ENCODE assay signal across 8 mouse cellular contexts in the genomic region with DNA sequence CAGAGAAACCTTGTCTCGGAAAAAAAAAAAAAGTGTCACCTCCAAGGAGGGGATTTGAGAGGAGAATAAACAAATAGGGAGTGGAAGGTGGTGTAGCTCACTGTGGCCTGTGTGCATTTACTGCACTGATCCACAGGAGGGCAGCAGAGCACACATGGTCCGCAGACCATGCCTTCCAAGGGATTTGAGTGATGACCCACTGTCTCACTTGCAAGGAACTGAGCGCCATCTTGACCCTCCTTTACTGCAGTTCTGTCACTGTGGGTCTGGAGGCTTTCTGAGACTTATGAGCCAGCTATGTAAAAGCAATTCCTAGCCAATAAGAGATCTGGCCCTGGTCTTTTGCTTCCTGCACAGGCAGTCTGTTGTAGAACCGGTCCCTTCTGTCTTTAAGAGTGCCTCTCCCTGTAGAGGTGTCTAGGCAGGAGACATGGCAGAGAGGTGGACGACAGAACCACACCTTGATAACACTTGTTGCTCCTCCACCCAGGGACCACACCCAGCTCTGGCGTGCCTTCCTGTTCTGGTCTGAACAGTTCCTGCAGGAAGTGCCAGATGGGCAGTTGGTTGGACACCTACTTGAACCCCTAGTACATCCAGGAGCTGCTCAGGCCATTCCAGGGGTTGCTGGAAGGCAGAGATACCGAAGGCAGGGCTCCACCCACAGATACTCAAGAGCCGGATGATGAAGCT. TPM values are rescaled to one million over a fixed set of nuclear protein-coding genes. Genes with fewer than 3 reads are reported as not detected.
A peak's percentile ranks its signal among the peaks of the same experiment; 100 is the strongest.
DNase-seq lines count a peak whose midpoint lies in the region; ATAC-seq and TF ChIP-seq lines count a peak whose summit lies in the region.

No protein-coding gene starts in this region.

- no peak overlapping the region for H3K4me2 ChIP-seq in liver, embryonic 12.5 days
- no peak overlapping the region for H3K4me2 ChIP-seq in heart, postnatal 0 days (ENCODE audit: low read depth, low read length)
- no peak overlapping the region for H3K4me2 ChIP-seq in neural tube, embryonic 11.5 days (ENCODE audit: low read depth)

- no peak for ATAC-seq in liver, embryonic 12.5 days
- no peak for ATAC-seq in heart, postnatal 0 days (ENCODE audit: insufficient read depth, low read depth)
- no peak for ATAC-seq in neural tube, embryonic 11.5 days (ENCODE audit: insufficient read depth, low FRiP score, low TSS enrichment)

- H3K36me3 ChIP-seq in liver, embryonic 12.5 days, result no peaks in the 10 kb centered on the region
- H3K36me3 ChIP-seq in heart, postnatal 0 days (replicated peaks; ENCODE audit: control insufficient read depth, insufficient read depth, low read length), result no peaks in the 10 kb centered on the region
- H3K36me3 ChIP-seq in neural tube, embryonic 11.5 days (ENCODE audit: control insufficient read depth, insufficient read depth, low read length), result no peaks in the 10 kb centered on the region

- H3K4me3 ChIP-seq in liver, embryonic 12.5 days, result no peak overlapping the region
- H3K4me3 ChIP-seq in heart, postnatal 0 days (ENCODE audit: low read depth, low read length), result no peak overlapping the region
- H3K4me3 ChIP-seq in neural tube, embryonic 11.5 days (ENCODE audit: low read depth, low read length), result no peak overlapping the region

- DNase-seq in liver, result peak; percentile 59
- DNase-seq in NIH3T3 (ENCODE audit: low read depth), result peak; percentile 83
- DNase-seq in cerebellum, adult 9-10 months, result peak; percentile 64
- DNase-seq in heart, postnatal 0 days (ENCODE audit: low spot score), result peak; percentile 32
- peak; percentile 57 to 67 for DNase-seq in left cerebral cortex, postnatal 14 days (ENCODE audit: low spot score in 2 of 2)
- peak; percentile 76 for DNase-seq in neural tube, embryonic 11.5 days (ENCODE audit: low spot score)
- peak; percentile 75 for DNase-seq in thymus, postnatal 4 days

- peaks cover 72% of the 10 kb centered on the region for H3K27me3 ChIP-seq in liver, embryonic 12.5 days (replicated peaks)
- H3K27me3 ChIP-seq in heart, postnatal 0 days (ENCODE audit: control insufficient read depth, insufficient read depth, low read length), result 0 out of 2 replicates have a peak, but pooled peaks cover 9% of the 10 kb centered on the region
- 0 out of 2 replicates have a peak, but pooled peaks cover 2% of the 10 kb centered on the region for H3K27me3 ChIP-seq in neural tube, embryonic 11.5 days (ENCODE audit: control insufficient read depth, insufficient read depth, low read length)

- intact Hi-C loops in left cerebral cortex, postnatal 14 days (cut with DNase I), result loop anchor here (1.0 kb wide), 1 partner anchor 130 kb away; no protein-coding TSS in a partner anchor

- TF ChIP-seq EP300 in heart, postnatal 0 days (IDR thresholded peaks at IDR 0.05; ENCODE audit: low read depth), result no peak

- TF ChIP-seq CTCF in heart, postnatal 0 days (IDR thresholded peaks at IDR 0.05; ENCODE audit: low read depth), result peak; percentile 96

- H3K27ac ChIP-seq in liver, embryonic 12.5 days, result no peak overlapping the region
- no peak overlapping the region for H3K27ac ChIP-seq in heart, postnatal 0 days (ENCODE audit: low read depth)
- no peak overlapping the region for H3K27ac ChIP-seq in neural tube, embryonic 11.5 days (ENCODE audit: low read depth, low read length)

- WGBS in liver, embryonic 12.5 days (ENCODE audit: insufficient replicate concordance), result 30% methylated on average over 8 of the region's 8 CpGs
- WGBS in heart, postnatal 0 days, result 43% methylated on average over 8 of the region's 8 CpGs
- WGBS in neural tube, embryonic 11.5 days, result 50% methylated on average over 8 of the region's 8 CpGs

- no peak overlapping the region for H3K9ac ChIP-seq in liver, embryonic 12.5 days
- no peak overlapping the region for H3K9ac ChIP-seq in heart, postnatal 0 days (replicated peaks; ENCODE audit: low read depth, low read length)
- no peak overlapping the region for H3K9ac ChIP-seq in neural tube, embryonic 11.5 days (ENCODE audit: low read length)

- H3K4me1 ChIP-seq in liver, embryonic 12.5 days, result peaks cover 22% of the 10 kb centered on the region
- no peaks in the 10 kb centered on the region; the same call in none of the 2 replicates for H3K4me1 ChIP-seq in heart, postnatal 0 days (ENCODE audit: control insufficient read depth, insufficient read depth)
- H3K4me1 ChIP-seq in neural tube, embryonic 11.5 days (ENCODE audit: control insufficient read depth, insufficient read depth, low read length), result 0 out of 2 replicates have a peak, but pooled peaks cover 7% of the 10 kb centered on the region

- no peaks in the 10 kb centered on the region for H3K9me3 ChIP-seq in liver, embryonic 12.5 days (replicated peaks)
- H3K9me3 ChIP-seq in heart, postnatal 0 days (replicated peaks; ENCODE audit: control insufficient read depth, low read length), result no peaks in the 10 kb centered on the region
- H3K9me3 ChIP-seq in neural tube, embryonic 11.5 days (ENCODE audit: control insufficient read depth, low read length), result no peaks in the 10 kb centered on the region

RNA-seq across cellular contexts. Expression of a gene that starts 13.6 kb away (rescaled TPM):
- 2.1 and 2.2 TPM in 2 replicates for polyA plus RNA-seq in liver, embryonic 12.5 days (2016; fragmentation: Nextera tagmentation; extraction: Ambion mirVana)
- 19.2 and 36.1 TPM in 2 replicates for total RNA-seq in heart, postnatal 0 days (2014; rRNA removed; ENCODE audit: low replicate concordance)
- 4.8 and 7.0 TPM in 2 replicates for polyA plus RNA-seq in heart, postnatal 0 days (2015; fragmentation: Nextera tagmentation; extraction: Ambion mirVana)
- 10 to 100 TPM; 60.7 to 70.5 TPM for total RNA-seq in left cerebral cortex, postnatal 14 days (2021)
- polyA plus RNA-seq in neural tube, embryonic 11.5 days (2014; fragmentation: Nextera tagmentation; extraction: Ambion mirVana), result 12.5 and 15.2 TPM in 2 replicates

RNA-seq across cellular contexts. Expression of a gene that starts 46.7 kb away (rescaled TPM):
- polyA plus RNA-seq in liver, embryonic 12.5 days (2016; fragmentation: Nextera tagmentation; extraction: Ambion mirVana), result 60.8 and 63.8 TPM in 2 replicates
- 24.4 and 34.8 TPM in 2 replicates for total RNA-seq in heart, postnatal 0 days (2014; rRNA removed; ENCODE audit: low replicate concordance)
- polyA plus RNA-seq in heart, postnatal 0 days (2015; fragmentation: Nextera tagmentation; extraction: Ambion mirVana), result 10.5 and 12.2 TPM in 2 replicates
- 10 to 100 TPM; 45.5 to 46.8 TPM for total RNA-seq in left cerebral cortex, postnatal 14 days (2021)
- polyA plus RNA-seq in neural tube, embryonic 11.5 days (2014; fragmentation: Nextera tagmentation; extraction: Ambion mirVana), result 55.3 and 57.6 TPM in 2 replicates

Comparison
In these comparisons a context has a peak if more than half of its experiments do, and no peak if none do; other contexts are left out.
1. DNase-seq: peak in every context shown above with its lines; median percentile 83 in NIH3T3; 76 in neural tube, embryonic 11.5 days; 75 in thymus, postnatal 4 days; 64 in cerebellum, adult 9-10 months; 62 in left cerebral cortex, postnatal 14 days; 59 in liver; 32 in heart, postnatal 0 days.